Mouse (Mus musculus) hindbrain, embryonic 11.5 days (tissue): ENCODE results near the gene Hc. TPM values are rescaled to one million over a fixed set of nuclear protein-coding genes. Genes with fewer than 3 reads are reported as not detected.

Experiments
- ATAC-seq: fragments of 200-750 bp; cut with Nextera tagmentation; 2 replicates; pipeline ENCODE4 v1.8.0; 2017; ENCODE audit warnings: mild to moderate bottlenecking, moderate TSS enrichment, moderate library complexity; ENCODE audit not compliant: low FRiP score
- DNase-seq: peaks from one replicate; pipeline ENCODE4 v3.0.0-alpha.2; 2015; ENCODE audit warnings: low spot score
- H3K27ac ChIP-seq: fragments of 300-500 bp; sonication (generic); 2 replicates; pipeline ENCODE4 v1.5.1; 2014; ENCODE audit warnings: mild to moderate bottlenecking, low read depth, low read length
- H3K27me3 ChIP-seq: fragments of 300-500 bp; sonication (generic); 2 replicates; pipeline ENCODE4 v1.6.1; 2014; ENCODE audit warnings: mild to moderate bottlenecking, low read length, moderate library complexity, mixed read lengths; ENCODE audit not compliant: control insufficient read depth, insufficient read depth
- H3K36me3 ChIP-seq: fragments of 300-500 bp; sonication (generic); 2 replicates; pipeline ENCODE4 v1.6.1; 2014; ENCODE audit warnings: mild to moderate bottlenecking, low read length, moderate library complexity, mixed read lengths; ENCODE audit not compliant: control insufficient read depth, insufficient read depth
- H3K4me1 ChIP-seq: fragments of 300-500 bp; sonication (generic); replicated peaks from 2 replicates; pipeline ENCODE4 v1.6.1; 2014; ENCODE audit warnings: low read length, mixed read lengths; ENCODE audit not compliant: control insufficient read depth, insufficient read depth
- H3K4me2 ChIP-seq: fragments of 300-500 bp; sonication (generic); replicated peaks from 2 replicates; pipeline ENCODE4 v1.6.1; 2014; ENCODE audit warnings: mild to moderate bottlenecking, low read depth, low read length
- H3K4me3 ChIP-seq: fragments of 300-500 bp; sonication (generic); 2 replicates; pipeline ENCODE4 v1.5.1; 2014; ENCODE audit warnings: low read depth, low read length
- H3K9ac ChIP-seq: fragments of 300-500 bp; sonication (generic); 2 replicates; pipeline ENCODE4 v1.6.1; 2014; ENCODE audit warnings: low read depth, low read length
- H3K9me3 ChIP-seq: fragments of 300-500 bp; sonication (generic); 2 replicates; pipeline ENCODE4 v1.6.1; 2016; ENCODE audit warnings: low read length; ENCODE audit not compliant: control insufficient read depth
- WGBS: fragments of 180-500 bp; shearing (Covaris S2); extraction: QIAGEN DNeasy Blood & Tissue Kit; methylation state at CpG from one replicate; pipeline ENCODE4 v1.1.7; 2014; 5-methylcytosine and 5-hydroxymethylcytosine counted together
- polyA plus RNA-seq: library from polyadenylated mRNA; unstranded; fragments of >200 nt; fragmentation: Nextera tagmentation; extraction: Ambion mirVana; gene quantifications from 2 replicates; pipeline ENCODE4 v1.2.1, GENCODE M21; 2014

Gene Hc
- polyA plus RNA-seq, result 0.18 and 0.60 TPM in 2 replicates

- no peaks in the 10 kb centered on the region for H3K36me3 ChIP-seq
- H3K9me3 ChIP-seq, result no peaks in the 10 kb centered on the region
- H3K4me1 ChIP-seq, result no peaks in the 10 kb centered on the region
- no peak within 1 kb of the TSS for H3K27ac ChIP-seq
- DNase-seq, result no peak
- WGBS, result 90% methylated on average over 5 of the region's 5 CpGs
- no peak for ATAC-seq
- H3K9ac ChIP-seq, result no peak within 1 kb of the TSS
- no peak within 1 kb of the TSS for H3K4me3 ChIP-seq
- H3K4me2 ChIP-seq, result no peak within 1 kb of the TSS
- H3K27me3 ChIP-seq, result no peaks in the 10 kb centered on the region
Observed at GRCm38 (mm10) chr2:35061338-35061737, at the start of gene Hc. TSS of gene Hc (minus strand) at chr2:35061438.

DNA sequence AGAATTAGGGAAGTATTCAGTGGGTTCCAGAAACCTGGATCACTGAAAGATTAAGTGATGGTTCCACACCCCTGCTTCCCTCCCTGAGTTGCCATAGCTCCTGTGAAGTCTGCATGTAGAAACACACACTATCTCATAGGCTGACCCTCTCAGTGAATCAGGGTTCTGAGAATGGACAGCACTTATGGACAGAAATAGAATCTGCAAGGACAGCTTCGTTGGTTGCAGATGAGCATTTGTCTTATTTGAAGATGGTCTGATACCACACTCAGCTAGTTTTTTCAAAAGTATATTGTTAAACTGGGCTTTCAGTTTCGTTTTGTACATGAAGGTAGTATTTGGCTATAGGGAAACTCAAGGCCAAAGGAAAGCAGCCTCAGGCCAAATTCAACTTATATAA lies 49.3 kb upstream of the Hc start:
- no peaks in the 10 kb centered on the region for H3K36me3 ChIP-seq
- H3K9ac ChIP-seq, result no peak overlapping the region
- H3K27me3 ChIP-seq, result no peaks in the 10 kb centered on the region
- H3K9me3 ChIP-seq, result no peaks in the 10 kb centered on the region
- WGBS, result 90% methylated on average over 2 of the region's 2 CpGs
- no peak for ATAC-seq
- no peak overlapping the region for H3K4me3 ChIP-seq
- no peaks in the 10 kb centered on the region; the same call in 1 of the 2 replicates for H3K4me1 ChIP-seq
- no peak for DNase-seq
- no peak overlapping the region for H3K4me2 ChIP-seq
- H3K27ac ChIP-seq, result no peak overlapping the region

DNA sequence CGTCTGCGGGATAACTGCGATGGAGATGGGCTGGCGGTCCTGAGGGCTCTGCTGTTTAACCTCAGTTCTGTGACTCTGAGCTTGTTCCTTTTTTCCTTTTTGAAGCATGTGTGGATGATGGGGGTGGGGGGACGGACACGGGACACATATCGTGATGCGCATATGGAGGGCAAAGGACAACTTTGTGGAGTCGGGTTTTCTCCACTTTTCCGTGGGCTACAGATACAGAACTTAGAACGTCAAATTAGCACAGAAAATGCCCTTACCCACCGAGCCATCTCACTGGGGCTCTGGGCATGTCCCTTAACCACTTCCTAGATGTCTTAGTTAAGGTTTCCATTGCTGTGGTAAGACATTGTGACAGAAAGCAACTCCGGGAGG lies 48.7 kb upstream of the Hc start:
- no peak for ATAC-seq
- DNase-seq, result no peak
- Histone ChIP-seq H3K9ac (peak overlapping the region; percentile 64), H3K4me2 (peak overlapping the region; percentile 61), H3K9me3 (no peaks in the 10 kb centered on the region), H3K36me3 (no peaks in the 10 kb centered on the region), H3K27me3 (no peaks in the 10 kb centered on the region), H3K4me3 (peak overlapping the region; percentile 61), H3K4me1 (no peaks in the 10 kb centered on the region; the same call in 1 of the 2 replicates), H3K27ac (no peak overlapping the region; the same call in 1 of the 2 replicates)
- WGBS, result 2% methylated on average over 13 of the region's 13 CpGs

DNA sequence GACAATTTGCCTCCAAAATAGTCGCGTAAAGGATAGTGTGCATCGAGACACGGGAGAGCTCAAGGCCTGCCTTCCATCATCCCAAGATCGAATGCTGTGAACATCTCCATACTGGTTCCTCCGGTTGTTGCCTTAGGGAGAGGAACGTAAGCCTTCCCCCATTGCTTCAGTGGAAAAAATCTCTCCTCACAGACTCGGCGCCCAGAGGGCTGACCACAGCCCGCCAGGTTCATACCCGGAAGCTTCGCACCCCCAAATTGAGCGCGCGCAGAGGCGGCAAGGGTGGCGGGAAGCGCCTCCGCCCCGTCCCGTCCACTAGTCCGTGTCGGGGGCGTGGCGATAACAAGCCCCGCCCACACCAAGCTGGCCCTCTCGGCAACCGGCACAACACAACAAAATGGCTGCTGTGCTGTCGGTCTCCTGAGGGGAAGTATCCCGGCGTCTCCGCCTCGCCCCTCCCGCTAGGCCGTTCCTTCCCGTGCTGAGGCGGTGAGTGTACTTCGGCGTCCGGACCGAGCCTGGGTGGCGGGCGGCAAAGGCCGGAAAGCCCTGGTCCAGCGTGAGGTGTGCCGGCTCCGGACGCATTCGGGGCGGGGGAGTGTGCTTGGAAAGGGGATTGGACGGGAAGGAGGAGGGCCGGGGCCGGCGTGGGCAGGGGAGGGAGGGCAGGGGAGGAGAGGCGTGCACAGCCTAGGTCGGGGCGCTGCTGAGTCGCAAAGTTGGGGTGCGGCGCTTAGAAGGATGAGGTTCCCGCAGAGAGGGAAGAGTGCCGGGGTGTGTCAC lies 48.1 kb upstream of the Hc start, which contains the start of gene Cntrl:
Cntrl (plus strand) TSS at position 352 of the 783 bp plus-strand sequence.
- Histone ChIP-seq H3K9me3 (no peaks in the 10 kb centered on the region), H3K4me2 (peak within 1 kb of the TSS; percentile 61), H3K9ac (peak within 1 kb of the TSS; percentile 64), H3K27ac (peak within 1 kb of the TSS; percentile 61; the same call in 1 of the 2 replicates), H3K4me3 (peak within 1 kb of the TSS; percentile 61), H3K27me3 (no peaks in the 10 kb centered on the region), H3K4me1 (no peaks in the 10 kb centered on the region; the same call in 1 of the 2 replicates), H3K36me3 (no peaks in the 10 kb centered on the region)
- DNase-seq, result peak; percentile 97
- under 1% methylated on average over 62 of the region's 62 CpGs for WGBS
- peak; percentile 97 for ATAC-seq

DNA sequence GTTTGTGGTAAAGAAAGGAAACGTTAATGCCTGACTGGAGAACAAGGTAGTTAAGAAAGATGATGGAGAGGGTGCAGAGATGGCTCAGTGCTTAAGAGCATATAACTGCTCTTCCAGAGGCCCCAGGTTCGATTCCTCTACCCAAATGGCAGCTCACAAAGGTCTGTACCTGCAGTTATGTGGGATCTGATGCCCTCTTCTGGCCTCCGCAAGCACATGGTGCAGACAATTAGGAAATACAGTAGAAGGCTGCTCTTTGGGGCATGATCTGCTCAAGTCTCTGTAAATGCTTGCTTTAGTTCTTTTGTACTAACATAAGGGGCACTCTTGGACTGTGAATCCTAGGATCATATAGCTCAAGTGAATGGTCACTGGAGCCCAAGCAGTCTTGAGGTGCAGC lies 47.5 kb upstream of the Hc start:
- DNase-seq, result peak; percentile 48
- Histone ChIP-seq H3K4me2 (peak overlapping the region; percentile 61), H3K27ac (0 out of 2 replicates have a peak overlapping the region, but pooled peaks have one; percentile 61), H3K9me3 (no peaks in the 10 kb centered on the region), H3K4me3 (peak overlapping the region; percentile 61), H3K9ac (peak overlapping the region; percentile 64), H3K4me1 (no peaks in the 10 kb centered on the region; the same call in 1 of the 2 replicates), H3K36me3 (no peaks in the 10 kb centered on the region), H3K27me3 (no peaks in the 10 kb centered on the region)
- 36% methylated on average over 3 of the region's 3 CpGs for WGBS
- peak; percentile 51 for ATAC-seq

GRCm38 (mm10) chr2:35107984-35108635 lies 46.9 kb upstream of the Hc start:
- H3K27ac ChIP-seq, result no peak overlapping the region
- ATAC-seq (no peak), DNase-seq (peak; percentile 34)
- WGBS, result 54% methylated on average over 5 of the region's 5 CpGs
- no peaks in the 10 kb centered on the region for H3K9me3 ChIP-seq
- no peaks in the 10 kb centered on the region for H3K36me3 ChIP-seq
- no peak overlapping the region for H3K4me3 ChIP-seq
- no peak overlapping the region for H3K4me2 ChIP-seq
- H3K4me1 ChIP-seq, result no peaks in the 10 kb centered on the region; the same call in 1 of the 2 replicates
- no peaks in the 10 kb centered on the region for H3K27me3 ChIP-seq
- no peak overlapping the region for H3K9ac ChIP-seq

DNA sequence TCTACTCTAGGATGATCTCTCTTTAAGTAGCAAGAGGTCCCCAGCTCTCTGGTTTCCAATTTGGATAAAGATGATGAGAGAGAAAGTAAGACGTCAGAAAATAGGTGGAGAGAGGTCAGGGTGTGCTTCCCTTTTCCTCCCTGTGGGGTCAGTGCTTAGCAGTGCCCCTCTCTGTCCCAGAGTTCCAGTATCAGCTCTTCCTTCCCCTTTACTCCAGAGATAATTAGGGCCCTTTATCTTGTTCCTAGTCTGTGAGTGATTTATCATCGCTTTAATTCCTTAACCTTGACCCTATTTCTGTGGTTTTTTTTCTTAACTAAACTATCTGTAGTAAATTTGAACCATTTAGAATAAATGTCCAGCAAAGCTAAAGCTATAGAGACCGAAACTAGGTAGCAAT lies 43.6 kb upstream of the Hc start:
- Histone ChIP-seq H3K27ac (no peak overlapping the region), H3K4me2 (no peak overlapping the region), H3K9me3 (no peaks in the 10 kb centered on the region), H3K4me3 (no peak overlapping the region), H3K27me3 (no peaks in the 10 kb centered on the region), H3K36me3 (no peaks in the 10 kb centered on the region), H3K4me1 (no peaks in the 10 kb centered on the region; the same call in 1 of the 2 replicates), H3K9ac (no peak overlapping the region)
- DNase-seq (no peak), ATAC-seq (no peak)
- 67% methylated on average over 3 of the region's 3 CpGs for WGBS

- no peak overlapping the region for H3K4me3 ChIP-seq
- H3K9ac ChIP-seq, result no peak overlapping the region
- 79% methylated on average over 5 of the region's 5 CpGs for WGBS
- no peaks in the 10 kb centered on the region for H3K27me3 ChIP-seq
- ATAC-seq (no peak), DNase-seq (no peak)
- no peak overlapping the region for H3K27ac ChIP-seq
- H3K4me2 ChIP-seq, result no peak overlapping the region
- no peaks in the 10 kb centered on the region for H3K36me3 ChIP-seq
- no peaks in the 10 kb centered on the region for H3K9me3 ChIP-seq
- no peaks in the 10 kb centered on the region for H3K4me1 ChIP-seq
Observed at GRCm38 (mm10) chr2:35103558-35103957, 42.3 kb upstream of the Hc start.
